In the genomic region with DNA sequence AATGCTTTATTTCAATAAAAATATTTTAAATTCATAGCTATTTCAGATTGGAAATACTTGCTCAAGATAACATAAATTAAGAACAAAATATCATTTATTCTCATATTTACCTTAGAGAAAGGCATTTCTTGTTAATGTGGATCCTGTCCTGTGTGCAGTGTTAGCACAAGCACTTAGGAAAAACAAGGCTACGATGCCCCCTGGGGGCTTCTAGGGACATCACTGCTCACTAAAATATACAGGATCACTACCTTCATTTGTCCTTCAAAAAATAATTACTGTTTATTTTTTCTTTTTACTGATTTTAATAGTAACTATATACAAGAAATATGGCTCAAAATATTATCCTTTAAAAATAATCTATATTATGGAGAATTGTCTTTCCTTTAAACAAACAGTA, we compare ENCODE assay signal across 14 mouse cellular contexts. TPM values are rescaled to one million over a fixed set of nuclear protein-coding genes. Genes with fewer than 3 reads are reported as not detected.
A peak's percentile ranks its signal among the peaks of the same experiment; 100 is the strongest.
DNase-seq lines count a peak whose midpoint lies in the region; ATAC-seq and TF ChIP-seq lines count a peak whose summit lies in the region.
"Had no signal": no experiment of that assay in that cellular context is flagged by ENCODE, and none has a peak within 500 bp of the region (broad histone marks: within the 10 kb centered on the region; RNA-seq: fewer than 3 reads in every experiment).

No protein-coding gene starts in this region.

- peak; percentile 31 for DNase-seq in neural tube, embryonic 11.5 days (ENCODE audit: low spot score)
- DNase-seq in c-Kit-positive CD71-negative TER-119-negative erythroid progenitor cells, embryonic 14.5 days (ENCODE audit: low read depth): peak; percentile 20
- peak; percentile 25 for DNase-seq in splenic B cell, adult 2 months (ENCODE audit: low read depth, low spot score)
- no peak for DNase-seq in gastrocnemius, postnatal 36 days
- DNase-seq in lung, postnatal 25 days (ENCODE audit: low spot score): no peak
- DNase-seq: gastrocnemius, postnatal 10 days; lung, adult 2 months; right cerebral cortex, postnatal 25 days; thymus, postnatal 14 days had no signal

- 66% methylated on average over 1 of the region's 1 CpGs for WGBS in intestine, postnatal 0 days
- WGBS in intestine, embryonic 16.5 days: 63% methylated on average over 1 of the region's 1 CpGs
- 68% methylated on average over 1 of the region's 1 CpGs for WGBS in neural tube, embryonic 11.5 days
- WGBS in neural tube, embryonic 15.5 days: 66% methylated on average over 1 of the region's 1 CpGs

- no peak overlapping the region for H3K27ac ChIP-seq in intestine, postnatal 0 days (ENCODE audit: low read depth, low read length)
- H3K27ac ChIP-seq in intestine, embryonic 16.5 days (ENCODE audit: low read length): no peak overlapping the region
- H3K27ac ChIP-seq in neural tube, embryonic 11.5 days (ENCODE audit: low read depth, low read length): no peak overlapping the region
- no peak overlapping the region for H3K27ac ChIP-seq in neural tube, embryonic 15.5 days (replicated peaks)
- H3K27ac ChIP-seq: embryonic facial prominence, embryonic 13.5 days; hindbrain, embryonic 12.5 days had no signal

- H3K9me3 ChIP-seq in intestine, postnatal 0 days (ENCODE audit: control insufficient read depth): no peaks in the 10 kb centered on the region
- H3K9me3 ChIP-seq in intestine, embryonic 16.5 days (ENCODE audit: control insufficient read depth, low read length): no peaks in the 10 kb centered on the region
- H3K9me3 ChIP-seq in neural tube, embryonic 11.5 days (ENCODE audit: control insufficient read depth, low read length): no peaks in the 10 kb centered on the region
- no peaks in the 10 kb centered on the region for H3K9me3 ChIP-seq in neural tube, embryonic 15.5 days (replicated peaks)
- H3K9me3 ChIP-seq: embryonic facial prominence, embryonic 13.5 days; hindbrain, embryonic 12.5 days had no signal

- intact Hi-C loops in gastrocnemius, postnatal 36 days (cut with DNase I): no loop called here

- no peak overlapping the region for H3K4me3 ChIP-seq in intestine, postnatal 0 days (ENCODE audit: low read depth, low read length)
- no peak overlapping the region for H3K4me3 ChIP-seq in intestine, embryonic 16.5 days (ENCODE audit: low read length)
- no peak overlapping the region for H3K4me3 ChIP-seq in neural tube, embryonic 11.5 days (ENCODE audit: low read depth, low read length)
- H3K4me3 ChIP-seq in neural tube, embryonic 15.5 days (replicated peaks): no peak overlapping the region
- H3K4me3 ChIP-seq: embryonic facial prominence, embryonic 13.5 days; hindbrain, embryonic 12.5 days had no signal

- TF ChIP-seq CTCF in intestine, postnatal 0 days (IDR thresholded peaks at IDR 0.05; ENCODE audit: low read depth): peak; percentile 45

- no peaks in the 10 kb centered on the region for H3K27me3 ChIP-seq in intestine, postnatal 0 days (replicated peaks; ENCODE audit: control insufficient read depth, insufficient read depth, low read length)
- no peaks in the 10 kb centered on the region for H3K27me3 ChIP-seq in intestine, embryonic 16.5 days (replicated peaks; ENCODE audit: control insufficient read depth, insufficient read depth, low read length)
- no peaks in the 10 kb centered on the region for H3K27me3 ChIP-seq in neural tube, embryonic 11.5 days (ENCODE audit: control insufficient read depth, insufficient read depth, low read length)
- no peaks in the 10 kb centered on the region for H3K27me3 ChIP-seq in neural tube, embryonic 15.5 days (replicated peaks)
- H3K27me3 ChIP-seq in splenic B cell, adult 2 months (ENCODE audit: control insufficient read depth, insufficient read depth, low read length, poor library complexity, severe bottlenecking): no peaks in the 10 kb centered on the region
- H3K27me3 ChIP-seq: embryonic facial prominence, embryonic 13.5 days; hindbrain, embryonic 12.5 days had no signal

- no peaks in the 10 kb centered on the region for H3K4me1 ChIP-seq in intestine, postnatal 0 days (replicated peaks; ENCODE audit: control insufficient read depth, insufficient read depth, low read length)
- no peaks in the 10 kb centered on the region for H3K4me1 ChIP-seq in intestine, embryonic 16.5 days (ENCODE audit: control insufficient read depth, insufficient read depth, low read length)
- H3K4me1 ChIP-seq in neural tube, embryonic 11.5 days (ENCODE audit: control insufficient read depth, insufficient read depth, low read length): no peaks in the 10 kb centered on the region
- H3K4me1 ChIP-seq in neural tube, embryonic 15.5 days: no peaks in the 10 kb centered on the region
- H3K4me1 ChIP-seq: embryonic facial prominence, embryonic 13.5 days; hindbrain, embryonic 12.5 days had no signal

- no peak overlapping the region for H3K4me2 ChIP-seq in intestine, postnatal 0 days (replicated peaks; ENCODE audit: low read depth)
- no peak overlapping the region for H3K4me2 ChIP-seq in intestine, embryonic 16.5 days (ENCODE audit: low read depth, low read length)
- H3K4me2 ChIP-seq in neural tube, embryonic 11.5 days (ENCODE audit: low read depth): no peak overlapping the region
- H3K4me2 ChIP-seq in neural tube, embryonic 15.5 days: no peak overlapping the region
- H3K4me2 ChIP-seq: embryonic facial prominence, embryonic 13.5 days; hindbrain, embryonic 12.5 days had no signal

- no peak overlapping the region for H3K9ac ChIP-seq in intestine, postnatal 0 days (ENCODE audit: low read depth, low read length)
- no peak overlapping the region for H3K9ac ChIP-seq in intestine, embryonic 16.5 days (ENCODE audit: low read depth, low read length)
- H3K9ac ChIP-seq in neural tube, embryonic 11.5 days (ENCODE audit: low read length): no peak overlapping the region
- no peak overlapping the region for H3K9ac ChIP-seq in neural tube, embryonic 15.5 days (replicated peaks)
- H3K9ac ChIP-seq: embryonic facial prominence, embryonic 13.5 days; hindbrain, embryonic 12.5 days had no signal

- no peaks in the 10 kb centered on the region for H3K36me3 ChIP-seq in intestine, postnatal 0 days (ENCODE audit: control insufficient read depth, insufficient read depth)
- no peaks in the 10 kb centered on the region for H3K36me3 ChIP-seq in intestine, embryonic 16.5 days (ENCODE audit: control insufficient read depth, insufficient read depth, low read length)
- H3K36me3 ChIP-seq in neural tube, embryonic 11.5 days (ENCODE audit: control insufficient read depth, insufficient read depth, low read length): no peaks in the 10 kb centered on the region
- H3K36me3 ChIP-seq in neural tube, embryonic 15.5 days: no peaks in the 10 kb centered on the region
- H3K36me3 ChIP-seq in splenic B cell, adult 2 months (ENCODE audit: control insufficient read depth, insufficient read depth, low read length, poor library complexity, severe bottlenecking): no peaks in the 10 kb centered on the region
- H3K36me3 ChIP-seq: embryonic facial prominence, embryonic 13.5 days; hindbrain, embryonic 12.5 days had no signal

- ATAC-seq in intestine, postnatal 0 days: no peak
- no peak for ATAC-seq in intestine, embryonic 16.5 days
- ATAC-seq in neural tube, embryonic 11.5 days (ENCODE audit: insufficient read depth, low FRiP score, low TSS enrichment): no peak
- ATAC-seq in neural tube, embryonic 15.5 days (ENCODE audit: low FRiP score): no peak

RNA-seq across cellular contexts. Expression of gene Wdr41, which starts 18.2 kb away (rescaled TPM):
- polyA plus RNA-seq in intestine, postnatal 0 days (2015; fragmentation: Nextera tagmentation; extraction: Ambion mirVana): 16.7 and 18.2 TPM in 2 replicates
- polyA plus RNA-seq in intestine, embryonic 16.5 days (2015; fragmentation: Nextera tagmentation; extraction: Ambion mirVana): 18.4 and 19.6 TPM in 2 replicates
- 23.1 and 23.3 TPM in 2 replicates for polyA plus RNA-seq in neural tube, embryonic 11.5 days (2014; fragmentation: Nextera tagmentation; extraction: Ambion mirVana)
- 26.8 and 27.5 TPM in 2 replicates for polyA plus RNA-seq in neural tube, embryonic 15.5 days (2015; fragmentation: Nextera tagmentation; extraction: Ambion mirVana)
- total RNA-seq in gastrocnemius, postnatal 36 days (2021): 10 to 100 TPM; 15.0 to 15.4 TPM

Comparison
In these comparisons a context has a peak if more than half of its experiments do, and no peak if none do; other contexts are left out.
1. DNase-seq: peak in neural tube, embryonic 11.5 days (single experiment), c-Kit-positive CD71-negative TER-119-negative erythroid progenitor cells, embryonic 14.5 days (single experiment) and splenic B cell, adult 2 months (single experiment); none in gastrocnemius, postnatal 36 days (0 of 2) and lung, postnatal 25 days (single experiment).